Mouse (Mus musculus) CH12.LX (cell line): ENCODE data around the gene Fat3. TPM values are rescaled to one million over a fixed set of nuclear protein-coding genes. Genes with fewer than 3 reads are reported as not detected.

ENCODE experiments used
- DNase-seq: peaks from one replicate; pipeline ENCODE4 v3.0.0-alpha.2; 2013; ENCODE audit errors: extremely low read depth
- H3K27ac ChIP-seq: 2 replicates; pipeline ENCODE4 v1.5.1; 2012; ENCODE audit warnings: low read depth, mild to moderate bottlenecking, control low read depth, moderate library complexity; ENCODE audit not compliant: insufficient read depth
- H3K27me3 ChIP-seq: replicated peaks from 2 replicates; pipeline ENCODE3; 2012; ENCODE audit warnings: inconsistent platforms
- H3K36me3 ChIP-seq, 2 experiments: replicated peaks in 1 of 2; 2 replicates each; pipeline versions ENCODE3 to v1.6.1; 2012; ENCODE audit warnings: inconsistent platforms in 1 of 2, low read length in 1 of 2, mild to moderate bottlenecking in 1 of 2, mixed read lengths in 1 of 2, moderate library complexity in 1 of 2; ENCODE audit not compliant: control insufficient read depth in 1 of 2, insufficient read depth in 1 of 2
- H3K4me1 ChIP-seq, 2 experiments: 2 replicates each; pipeline ENCODE4 v1.6.1; 2012; ENCODE audit warnings: inconsistent platforms in 1 of 2, moderate library complexity in 1 of 2; ENCODE audit not compliant: insufficient read depth in 2 of 2, control insufficient read depth in 1 of 2
- H3K4me2 ChIP-seq: 2 replicates; pipeline ENCODE4 v1.6.1; 2012; ENCODE audit warnings: low read depth, mild to moderate bottlenecking, control low read depth; ENCODE audit not compliant: poor library complexity, insufficient read depth, severe bottlenecking
- H3K4me3 ChIP-seq, 3 experiments: fragments of 150-350 bp in 1 of 3; sonication (generic) in 1 of 3; replicated peaks in 1 of 3; 2 replicates each; pipeline versions ENCODE3 to v1.5.1; 2011 to 2012; ENCODE audit warnings: low read depth in 2 of 3, low read length in 2 of 3, mild to moderate bottlenecking in 2 of 3, moderate library complexity in 2 of 3, control low read depth in 1 of 3, improper control_type of control experiment in 1 of 3, inconsistent platforms in 1 of 3, mixed read lengths in 1 of 3; ENCODE audit not compliant: poor library complexity in 1 of 3
- H3K79me2 ChIP-seq: replicated peaks from 2 replicates; pipeline ENCODE4 v1.6.1; 2012; ENCODE audit warnings: mild to moderate bottlenecking, moderate library complexity; ENCODE audit not compliant: control insufficient read depth, poor library complexity, insufficient read depth, severe bottlenecking; ENCODE audit errors: extremely low read depth
- H3K9ac ChIP-seq: 2 replicates; pipeline ENCODE4 v1.6.1; 2012; ENCODE audit warnings: low read depth, mild to moderate bottlenecking, control low read depth, moderate library complexity; ENCODE audit not compliant: insufficient read depth
- H3K9me3 ChIP-seq: replicated peaks from 2 replicates; pipeline ENCODE3; 2012; ENCODE audit warnings: low read length, inconsistent platforms, mixed read lengths
- CHD1 ChIP-seq: IDR thresholded peaks from 2 replicates; pipeline ENCODE4 v1.6.1; 2012; ENCODE audit warnings: low read depth, low read length, improper control_type of control experiment, inconsistent platforms
- CHD2 ChIP-seq: IDR thresholded peaks from 2 replicates; pipeline ENCODE4 v1.6.1; 2011; ENCODE audit warnings: low read length, improper control_type of control experiment
- CTCF ChIP-seq, 2 experiments: IDR thresholded peaks in 1 of 2; conservative IDR thresholded peaks in 1 of 2; 2 replicates each; pipeline ENCODE4 v1.5.1; 2011 to 2012; ENCODE audit warnings: low read depth in 2 of 2, low read length in 2 of 2, improper control_type of control experiment in 1 of 2, inconsistent platforms in 1 of 2, mild to moderate bottlenecking in 1 of 2, moderate library complexity in 1 of 2
- ELF1 ChIP-seq: IDR thresholded peaks from 2 replicates; pipeline ENCODE4 v1.6.1; 2014; ENCODE audit warnings: low read depth, mild to moderate bottlenecking, inconsistent platforms, low read length, improper control_type of control experiment
- ETS1 ChIP-seq: conservative IDR thresholded peaks from 2 replicates; pipeline ENCODE4 v1.6.1; 2012; ENCODE audit warnings: low read depth, mild to moderate bottlenecking, inconsistent platforms, low read length, improper control_type of control experiment, moderate library complexity
- JUN ChIP-seq: IDR thresholded peaks from 2 replicates; pipeline ENCODE4 v1.6.1; 2011; ENCODE audit warnings: low read depth, mild to moderate bottlenecking, low read length, improper control_type of control experiment, moderate library complexity; ENCODE audit not compliant: insufficient read depth
- KAT2A ChIP-seq: IDR thresholded peaks from 2 replicates; pipeline ENCODE4 v1.6.1; 2012; ENCODE audit warnings: low read length, improper control_type of control experiment, inconsistent platforms; ENCODE audit not compliant: insufficient replicate concordance
- MAFK ChIP-seq: IDR thresholded peaks from 2 replicates; pipeline ENCODE4 v1.6.1; 2011; ENCODE audit warnings: low read length, improper control_type of control experiment; ENCODE audit not compliant: insufficient replicate concordance
- NRF1 ChIP-seq: IDR thresholded peaks from 2 replicates; pipeline ENCODE4 v1.6.1; 2014; ENCODE audit warnings: low read depth, mild to moderate bottlenecking, inconsistent platforms, low read length, improper control_type of control experiment, moderate library complexity
- PAX5 ChIP-seq: IDR thresholded peaks from 2 replicates; pipeline ENCODE4 v1.6.1; 2012; ENCODE audit warnings: low read length, inconsistent platforms, mixed read lengths
- POLR2AphosphoS2 ChIP-seq: IDR thresholded peaks from 2 replicates; pipeline ENCODE4 v1.6.1; 2011; ENCODE audit warnings: low read depth, low read length, improper control_type of control experiment
- RCOR1 ChIP-seq: conservative IDR thresholded peaks from 2 replicates; pipeline ENCODE4 v1.6.1; 2012; ENCODE audit warnings: low read depth, mild to moderate bottlenecking, inconsistent platforms, low read length, improper control_type of control experiment
- SMC3 ChIP-seq: IDR thresholded peaks from 2 replicates; pipeline ENCODE4 v1.6.1; 2011; ENCODE audit warnings: low read depth, low read length, improper control_type of control experiment
- TBP ChIP-seq: conservative IDR thresholded peaks from 2 replicates; pipeline ENCODE4 v1.6.1; 2011; ENCODE audit warnings: low read depth, low read length, improper control_type of control experiment
- TCF12 ChIP-seq: IDR thresholded peaks from 2 replicates; pipeline ENCODE4 v1.6.1; 2014; ENCODE audit warnings: low read depth, mild to moderate bottlenecking, inconsistent platforms, low read length, improper control_type of control experiment
- UBTF ChIP-seq: IDR thresholded peaks from 2 replicates; pipeline ENCODE4 v1.6.1; 2012; ENCODE audit warnings: low read depth, mild to moderate bottlenecking, inconsistent platforms, low read length, improper control_type of control experiment, moderate library complexity
- ZC3H11A ChIP-seq: IDR thresholded peaks from 2 replicates; pipeline ENCODE4 v1.6.1; 2012; ENCODE audit warnings: low read depth, mild to moderate bottlenecking, inconsistent platforms, low read length, improper control_type of control experiment
- ZMIZ1 ChIP-seq: IDR thresholded peaks from 2 replicates; pipeline ENCODE4 v1.6.1; 2012; ENCODE audit warnings: low read depth, mild to moderate bottlenecking, inconsistent platforms, low read length, improper control_type of control experiment
- ZNF384 ChIP-seq: IDR thresholded peaks from 2 replicates; pipeline ENCODE4 v1.6.1; 2012; ENCODE audit warnings: low read depth, low read length, improper control_type of control experiment, inconsistent platforms
- dilution Hi-C: fragments of 300-500 bp; cut with MboI; formaldehyde crosslinking; loops from 2 replicates; pipeline ENCODE4 v1.14.3; 2020; ENCODE audit warnings: low sequenced_read_pairs; ENCODE audit not compliant: extremely low pct_unique_long_range_greater_than_20kb, extremely low pct_ligation_motif_present
- in situ Hi-C: fragments of 300-500 bp; cut with MboI; formaldehyde crosslinking; loops from 3 replicates; pipeline ENCODE4 v1.14.3; 2019; ENCODE audit warnings: low sequenced_read_pairs, low pct_ligation_motif_present, low pct_unique_long_range_greater_than_20kb, mixed read lengths
- polyA plus RNA-seq: library from polyadenylated mRNA; unstranded; fragments of >175 nt; gene quantifications from 2 replicates; pipeline ENCODE4 v1.2.1, GENCODE M21; 2012; ENCODE audit warnings: low read depth; ENCODE audit not compliant: insufficient read length
- total RNA-seq, 2 experiments: library from RNA; depleted of rRNA; stranded (reverse); fragments of 300-350 nt in 1 of 2; fragments of >200 nt in 1 of 2; gene quantifications; 2 replicates each; pipeline ENCODE4 v1.2.3; 2012 to 2014

The Fat3 gene
- total and polyA plus RNA-seq, 3 experiments = 0.03 to 0.07 TPM; not detected in 1

DNA sequence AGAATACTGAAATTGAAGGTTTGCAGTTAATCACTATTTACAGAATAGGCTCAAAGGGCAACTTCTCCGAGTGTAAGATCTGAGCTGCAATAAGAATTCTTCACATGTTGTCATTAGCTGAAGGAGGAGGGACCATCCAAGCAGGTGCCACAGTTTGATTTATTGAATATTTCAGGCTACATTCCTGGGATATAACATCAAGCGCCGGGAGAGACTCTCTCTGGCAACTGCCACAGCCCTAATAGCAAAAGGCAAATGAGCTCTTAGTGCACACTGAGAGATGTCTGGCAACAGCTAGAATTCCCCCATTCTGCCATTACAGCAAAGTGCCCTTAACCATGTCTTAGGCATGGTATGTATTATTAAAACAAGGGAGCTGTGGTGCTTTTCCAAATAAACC, 61.1 kb downstream of the Fat3 start:
- Histone ChIP-seq H3K27ac (no peak overlapping the region), H3K36me3 (no peaks in the 10 kb centered on the region), H3K9me3 (no peaks in the 10 kb centered on the region), H3K79me2 (no peaks in the 10 kb centered on the region), H3K4me3 (no peak overlapping the region), H3K27me3 (no peaks in the 10 kb centered on the region), H3K4me1 (no peaks in the 10 kb centered on the region), H3K9ac (no peak overlapping the region), H3K4me2 (no peak overlapping the region)
- DNase-seq = no peak
- TF ChIP-seq JUN = no peak
- no peak for TF ChIP-seq ZMIZ1
- no peak for TF ChIP-seq SMC3
- TF ChIP-seq MAFK = no peak
- no peak for TF ChIP-seq PAX5
- TF ChIP-seq ELF1 = no peak
- TF ChIP-seq NRF1 = no peak
- no peak for TF ChIP-seq TCF12
- TF ChIP-seq CHD1 = no peak
- TF ChIP-seq CHD2 = no peak
- TF ChIP-seq POLR2AphosphoS2 = no peak
- TF ChIP-seq TBP = no peak
- TF ChIP-seq RCOR1 = no peak
- no peak for TF ChIP-seq ZC3H11A
- no peak for TF ChIP-seq ZNF384
- no peak for TF ChIP-seq UBTF
- TF ChIP-seq ETS1 = no peak
- in situ Hi-C loops = no loop called here
- dilution Hi-C loops = no loop called here

GRCm38 (mm10) chr9:16437805-16438204, 63.3 kb downstream of the Fat3 start:
- H3K4me3 ChIP-seq = no peak overlapping the region
- no peak for DNase-seq
- peaks cover 0 to 12% of the 10 kb centered on the region in 2 experiments; a peak in 1 of 4 replicates for H3K4me1 ChIP-seq
- in situ Hi-C loops (no loop called here), dilution Hi-C loops (no loop called here)
- TF ChIP-seq CTCF (conservative IDR thresholded peaks at IDR 0.05 in 1 of 2, IDR thresholded peaks at IDR 0.05 in 1 of 2; ENCODE audit: low read depth in 2 of 2, low read length in 2 of 2) (no peak), ZMIZ1 (no peak), RCOR1 (no peak), KAT2A (no peak)
- H3K27me3 ChIP-seq = no peaks in the 10 kb centered on the region
- no peaks in the 10 kb centered on the region for H3K79me2 ChIP-seq
- no peaks in the 10 kb centered on the region for H3K9me3 ChIP-seq
- no peaks in the 10 kb centered on the region for H3K36me3 ChIP-seq
- H3K4me2 ChIP-seq = no peak overlapping the region
- H3K27ac ChIP-seq = no peak overlapping the region
- no peak overlapping the region for H3K9ac ChIP-seq
